Mouse (Mus musculus) C2C12 (cell line): Measurements from ENCODE around the gene Gm20388.

Experiments
- CTCF ChIP-seq: IDR thresholded peaks from one replicate; pipeline ENCODE4 v1.5.1; 2011; ENCODE audit not compliant: control insufficient read depth, insufficient read depth, insufficient read length
- MYOD1 ChIP-seq: IDR thresholded peaks from one replicate; pipeline ENCODE4 v1.6.1; 2011; ENCODE audit warnings: low read depth; ENCODE audit not compliant: control insufficient read depth, insufficient read length
- MYOG ChIP-seq: IDR thresholded peaks from one replicate; pipeline ENCODE4 v1.6.1; 2011; ENCODE audit not compliant: control insufficient read depth, insufficient read length; ENCODE audit errors: extremely low read depth
- USF1 ChIP-seq: IDR thresholded peaks from one replicate; pipeline ENCODE4 v1.6.1; 2011; ENCODE audit warnings: low read depth, mild to moderate bottlenecking, control low read depth, moderate library complexity

GRCm38 (mm10) chr8:124304141-124304540 is 4393.5 kb downstream of the Gm20388 start:
- TF ChIP-seq CTCF = no peak
- TF ChIP-seq MYOD1 = no peak
- no peak for TF ChIP-seq USF1
- TF ChIP-seq MYOG = no peak
